Mouse (Mus musculus) neural tube, embryonic 11.5 days (tissue): ENCODE data around the gene Bard1. TPM values are rescaled to one million over a fixed set of nuclear protein-coding genes. Genes with fewer than 3 reads are reported as not detected.

Source experiments
- ATAC-seq: fragments of 200-750 bp; cut with Nextera tagmentation; 2 replicates; pipeline ENCODE4 v1.8.0; 2017; ENCODE audit warnings: moderate number of reproducible peaks, mild to moderate bottlenecking, moderate TSS enrichment, moderate library complexity; ENCODE audit not compliant: insufficient read depth, low FRiP score, low TSS enrichment
- DNase-seq: peaks from one replicate; pipeline ENCODE4 v3.0.0-alpha.2; 2015; ENCODE audit warnings: low spot score
- H3K27ac ChIP-seq: fragments of 300-500 bp; sonication (generic); 2 replicates; pipeline ENCODE4 v1.5.1; 2014; ENCODE audit warnings: low read depth, mild to moderate bottlenecking, low read length
- H3K27me3 ChIP-seq: fragments of 300-500 bp; sonication (generic); 2 replicates; pipeline ENCODE4 v1.6.1; 2014; ENCODE audit warnings: mild to moderate bottlenecking, low read length, mixed read lengths; ENCODE audit not compliant: control insufficient read depth, insufficient read depth
- H3K36me3 ChIP-seq: fragments of 300-500 bp; sonication (generic); 2 replicates; pipeline ENCODE4 v1.6.1; 2014; ENCODE audit warnings: mild to moderate bottlenecking, low read length, moderate library complexity, mixed read lengths; ENCODE audit not compliant: control insufficient read depth, insufficient read depth
- H3K4me1 ChIP-seq: fragments of 300-500 bp; sonication (generic); 2 replicates; pipeline ENCODE4 v1.6.1; 2014; ENCODE audit warnings: low read length, mixed read lengths; ENCODE audit not compliant: control insufficient read depth, insufficient read depth
- H3K4me2 ChIP-seq: fragments of 300-500 bp; sonication (generic); 2 replicates; pipeline ENCODE4 v1.6.1; 2014; ENCODE audit warnings: low read depth, mild to moderate bottlenecking, moderate library complexity
- H3K4me3 ChIP-seq: fragments of 300-500 bp; sonication (generic); 2 replicates; pipeline ENCODE4 v1.5.1; 2014; ENCODE audit warnings: low read depth, low read length
- H3K9ac ChIP-seq: fragments of 300-500 bp; sonication (generic); 2 replicates; pipeline ENCODE4 v1.6.1; 2014; ENCODE audit warnings: mild to moderate bottlenecking, low read length
- H3K9me3 ChIP-seq: fragments of 300-500 bp; sonication (generic); 2 replicates; pipeline ENCODE4 v1.6.1; 2016; ENCODE audit warnings: low read length; ENCODE audit not compliant: control insufficient read depth
- WGBS: fragments of 180-500 bp; shearing (Covaris S2); extraction: QIAGEN DNeasy Blood & Tissue Kit; methylation state at CpG from one replicate; pipeline ENCODE4 v1.1.7; 2014; 5-methylcytosine and 5-hydroxymethylcytosine counted together
- polyA plus RNA-seq: library from polyadenylated mRNA; unstranded; fragments of >200 nt; fragmentation: Nextera tagmentation; extraction: Ambion mirVana; gene quantifications from 2 replicates; pipeline ENCODE4 v1.2.1, GENCODE M21; 2014

The Bard1 gene
- polyA plus RNA-seq, 1 experiment from 2014 or later: 2.1 TPM

DNA sequence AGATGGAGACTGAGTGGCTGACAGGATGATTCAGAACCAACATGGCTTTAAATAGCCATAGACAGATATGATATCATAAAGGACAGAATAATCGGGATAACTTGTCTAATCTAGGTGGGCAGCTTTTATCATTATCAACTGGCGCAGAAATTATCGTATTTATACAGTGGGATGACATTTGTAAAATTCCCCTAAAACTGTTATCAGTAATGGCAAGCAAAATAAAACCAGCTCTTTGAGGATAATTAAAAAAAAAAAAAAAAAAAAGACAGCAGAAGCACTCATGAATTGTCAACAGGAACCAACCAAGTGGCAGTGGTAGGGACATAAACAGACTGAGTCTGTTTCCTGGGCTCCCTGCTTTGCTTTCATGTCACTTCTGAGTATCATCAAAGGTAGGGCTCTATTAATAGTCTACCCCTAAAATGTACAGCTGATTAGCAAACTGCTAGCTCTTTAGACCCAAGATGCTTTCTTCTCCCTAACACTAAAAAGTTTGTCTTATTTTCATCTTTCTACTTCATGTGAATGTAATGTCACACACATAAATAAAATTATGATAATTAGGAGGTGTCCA, 34.1 kb downstream of the Bard1 start:
- WGBS: 96% methylated on average over 3 of the region's 3 CpGs
- Histone ChIP-seq H3K27ac (no peak overlapping the region), H3K9ac (no peak overlapping the region), H3K36me3 (no peaks in the 10 kb centered on the region), H3K27me3 (no peaks in the 10 kb centered on the region), H3K4me2 (no peak overlapping the region), H3K9me3 (no peaks in the 10 kb centered on the region), H3K4me1 (no peaks in the 10 kb centered on the region), H3K4me3 (no peak overlapping the region)
- DNase-seq (no peak), ATAC-seq (no peak)

DNA sequence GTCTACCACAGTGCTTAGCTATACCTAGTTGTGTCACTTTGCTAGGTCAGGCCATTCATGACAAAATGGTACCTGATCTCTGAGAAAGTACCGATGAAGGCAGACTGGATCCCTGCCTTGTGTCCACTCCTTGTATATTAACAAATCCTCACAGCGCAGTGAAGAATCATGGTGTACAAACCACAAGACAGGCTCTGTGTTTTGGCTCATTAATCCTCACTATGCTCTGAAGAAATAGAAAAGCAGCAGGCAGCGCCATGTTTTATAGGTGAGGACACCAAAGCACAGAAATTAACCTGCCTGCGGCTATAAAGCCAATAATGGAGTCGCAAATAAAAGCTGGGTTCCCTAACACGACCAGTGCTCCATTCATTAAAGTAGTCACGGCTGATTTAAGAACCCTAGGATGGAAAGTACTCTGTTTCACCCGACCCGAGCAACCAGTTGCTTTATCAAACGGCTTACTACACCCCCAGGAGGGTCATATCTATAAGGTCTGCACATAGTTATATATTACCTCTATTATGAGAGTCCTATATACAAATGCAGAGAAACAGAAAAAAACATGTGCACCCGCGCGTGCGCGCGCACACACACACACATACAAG, 39.0 kb downstream of the Bard1 start:
- no peaks in the 10 kb centered on the region for H3K9me3 ChIP-seq
- no peaks in the 10 kb centered on the region for H3K27me3 ChIP-seq
- no peak overlapping the region for H3K9ac ChIP-seq
- no peak for DNase-seq
- peak; percentile 68; the same call in 1 of the 2 replicates for ATAC-seq
- 81% methylated on average over 16 of the region's 16 CpGs for WGBS
- no peaks in the 10 kb centered on the region for H3K4me1 ChIP-seq
- H3K4me3 ChIP-seq: no peak overlapping the region
- no peak overlapping the region for H3K27ac ChIP-seq
- no peak overlapping the region for H3K4me2 ChIP-seq
- H3K36me3 ChIP-seq: no peaks in the 10 kb centered on the region

DNA sequence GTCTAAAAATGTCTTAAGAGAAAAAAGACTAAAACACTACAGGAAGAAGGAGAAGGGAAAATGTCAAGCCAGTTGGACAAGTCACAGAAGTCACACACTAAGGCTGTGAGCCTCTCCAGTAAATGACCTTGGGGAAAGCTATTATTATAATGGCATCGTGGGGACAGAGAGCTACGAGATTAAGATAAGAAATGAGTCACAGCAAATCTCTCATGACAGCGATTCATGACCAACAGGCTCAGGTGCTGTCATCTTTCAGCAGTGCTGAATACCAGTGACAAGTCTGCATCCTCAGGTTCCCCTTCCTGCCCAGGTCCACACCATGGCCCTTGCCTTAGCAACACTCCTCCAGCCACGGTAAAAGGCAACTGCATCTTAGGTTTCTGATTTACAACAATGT, 46.8 kb downstream of the Bard1 start:
- WGBS: 87% methylated on average over 4 of the region's 4 CpGs
- H3K9me3 ChIP-seq: no peaks in the 10 kb centered on the region
- H3K27me3 ChIP-seq: no peaks in the 10 kb centered on the region
- H3K4me3 ChIP-seq: no peak overlapping the region
- no peak for DNase-seq
- ATAC-seq: no peak
- H3K36me3 ChIP-seq: no peaks in the 10 kb centered on the region
- no peak overlapping the region for H3K9ac ChIP-seq
- H3K27ac ChIP-seq: no peak overlapping the region
- H3K4me1 ChIP-seq: no peaks in the 10 kb centered on the region
- H3K4me2 ChIP-seq: no peak overlapping the region

DNA sequence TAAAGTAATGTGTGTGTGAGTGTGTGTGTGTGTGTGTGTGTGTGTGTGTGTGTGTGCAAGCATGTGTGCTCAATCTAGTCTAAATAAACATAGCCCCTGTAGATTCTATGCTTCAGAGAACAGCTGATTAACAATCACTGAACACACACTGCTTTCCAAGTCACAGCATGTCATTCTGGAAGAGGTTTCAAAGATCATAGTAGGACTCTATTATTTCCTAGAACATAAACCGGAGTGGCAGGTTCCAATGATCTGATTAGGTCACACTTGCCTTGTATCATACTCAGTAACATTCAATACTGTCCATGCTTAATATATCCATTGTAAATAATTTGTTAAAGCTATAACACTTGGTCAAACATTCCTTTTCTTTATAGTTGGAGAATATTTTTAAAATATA, 47.5 kb downstream of the Bard1 start:
- no peaks in the 10 kb centered on the region for H3K9me3 ChIP-seq
- ATAC-seq: no peak
- H3K4me3 ChIP-seq: no peak overlapping the region
- H3K4me1 ChIP-seq: no peaks in the 10 kb centered on the region
- H3K27ac ChIP-seq: no peak overlapping the region
- no peak overlapping the region for H3K4me2 ChIP-seq
- DNase-seq: no peak
- 93% methylated on average over 1 of the region's 1 CpGs for WGBS
- H3K36me3 ChIP-seq: no peaks in the 10 kb centered on the region
- H3K27me3 ChIP-seq: no peaks in the 10 kb centered on the region
- H3K9ac ChIP-seq: no peak overlapping the region

DNA sequence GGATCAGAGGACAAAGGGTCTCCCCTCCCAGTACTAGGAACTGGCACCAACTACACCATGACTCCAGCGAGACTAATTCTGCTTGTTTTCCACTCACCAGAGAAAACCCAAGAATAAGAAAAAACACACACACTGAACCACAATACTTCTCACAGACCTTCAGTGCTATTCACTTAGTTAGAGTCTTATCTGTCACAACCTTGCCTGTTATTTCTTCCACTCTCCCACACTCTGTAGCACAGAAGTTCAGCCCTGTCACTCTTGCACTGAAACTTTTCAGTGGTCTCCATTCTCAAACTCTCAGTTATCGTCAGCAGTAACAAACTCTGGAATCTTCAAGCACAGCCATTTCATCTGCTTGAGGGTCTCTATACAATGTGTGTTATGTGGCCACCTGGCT, 50.2 kb downstream of the Bard1 start:
- Histone ChIP-seq H3K4me2 (no peak overlapping the region), H3K9ac (no peak overlapping the region), H3K36me3 (no peaks in the 10 kb centered on the region), H3K4me3 (no peak overlapping the region), H3K4me1 (no peaks in the 10 kb centered on the region), H3K27me3 (no peaks in the 10 kb centered on the region), H3K9me3 (no peaks in the 10 kb centered on the region), H3K27ac (no peak overlapping the region)
- 91% methylated on average over 2 of the region's 2 CpGs for WGBS
- DNase-seq (no peak), ATAC-seq (no peak)

DNA sequence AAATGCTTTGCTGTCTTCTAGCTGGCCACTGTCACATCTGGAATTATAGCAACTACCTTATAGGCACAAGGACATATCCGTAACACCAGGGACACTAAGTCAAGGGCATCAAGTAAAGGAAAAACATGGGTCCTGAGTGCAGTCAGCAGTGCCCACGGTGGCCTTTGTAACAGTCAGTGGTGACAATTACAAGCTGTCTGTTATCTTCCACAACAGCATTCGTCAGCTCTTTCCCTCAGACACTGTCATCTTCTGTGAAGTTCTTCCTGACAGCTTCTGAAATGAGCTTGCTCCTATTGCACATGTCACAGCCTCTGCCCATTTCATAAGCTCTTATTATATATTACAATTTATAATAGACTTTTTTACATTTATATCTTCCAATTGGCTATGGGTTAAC, 50.7 kb downstream of the Bard1 start:
- no peak for ATAC-seq
- no peak for DNase-seq
- 92% methylated on average over 3 of the region's 3 CpGs for WGBS
- Histone ChIP-seq H3K4me2 (no peak overlapping the region), H3K4me3 (no peak overlapping the region), H3K9ac (no peak overlapping the region), H3K27ac (no peak overlapping the region), H3K4me1 (no peaks in the 10 kb centered on the region), H3K9me3 (no peaks in the 10 kb centered on the region), H3K36me3 (no peaks in the 10 kb centered on the region), H3K27me3 (no peaks in the 10 kb centered on the region)

DNA sequence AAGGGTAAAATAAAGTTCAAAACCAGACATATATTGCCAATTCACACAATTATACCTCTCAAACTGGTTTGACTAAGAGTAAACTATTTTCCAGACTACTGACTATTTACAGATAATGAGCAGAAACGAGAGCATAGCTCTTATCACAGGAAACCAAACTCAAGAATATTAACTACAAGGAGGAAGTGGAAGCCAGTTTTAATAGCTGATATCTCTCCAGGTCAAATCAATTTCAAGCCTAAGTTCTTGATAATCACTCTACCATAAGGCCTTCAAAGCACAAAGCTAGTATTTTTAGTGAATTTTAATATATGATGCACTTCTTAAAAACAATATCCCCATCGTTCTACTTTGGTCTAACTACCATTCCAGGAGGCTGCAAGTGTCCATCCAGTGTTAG, 57.8 kb downstream of the Bard1 start:
- no peak overlapping the region for H3K4me3 ChIP-seq
- H3K36me3 ChIP-seq: no peaks in the 10 kb centered on the region
- no peaks in the 10 kb centered on the region for H3K4me1 ChIP-seq
- no peak overlapping the region for H3K27ac ChIP-seq
- 90% methylated on average over 2 of the region's 2 CpGs for WGBS
- H3K27me3 ChIP-seq: no peaks in the 10 kb centered on the region
- no peak overlapping the region for H3K4me2 ChIP-seq
- H3K9me3 ChIP-seq: no peaks in the 10 kb centered on the region
- no peak overlapping the region for H3K9ac ChIP-seq
- DNase-seq: no peak
- ATAC-seq: no peak

DNA sequence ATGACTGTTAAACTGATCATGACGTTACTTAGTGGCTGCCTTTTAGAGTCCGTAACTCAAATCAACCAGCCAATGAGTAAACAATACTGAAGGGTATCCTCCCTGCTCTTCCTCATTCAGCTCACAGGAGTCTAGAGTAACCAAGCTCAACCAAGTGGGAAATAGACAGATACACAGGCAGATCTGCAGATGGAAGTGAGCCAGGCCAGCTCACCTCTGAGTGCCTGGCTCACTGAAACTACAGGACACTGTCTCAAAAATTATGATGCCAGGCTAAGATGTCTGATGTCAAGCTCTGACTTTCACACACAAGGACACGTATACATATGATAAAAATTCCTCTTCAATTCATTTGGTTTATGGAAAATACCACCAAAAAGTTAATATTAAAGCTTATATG, 59.0 kb downstream of the Bard1 start:
- H3K36me3 ChIP-seq: no peaks in the 10 kb centered on the region
- 92% methylated on average over 3 of the region's 3 CpGs for WGBS

DNA sequence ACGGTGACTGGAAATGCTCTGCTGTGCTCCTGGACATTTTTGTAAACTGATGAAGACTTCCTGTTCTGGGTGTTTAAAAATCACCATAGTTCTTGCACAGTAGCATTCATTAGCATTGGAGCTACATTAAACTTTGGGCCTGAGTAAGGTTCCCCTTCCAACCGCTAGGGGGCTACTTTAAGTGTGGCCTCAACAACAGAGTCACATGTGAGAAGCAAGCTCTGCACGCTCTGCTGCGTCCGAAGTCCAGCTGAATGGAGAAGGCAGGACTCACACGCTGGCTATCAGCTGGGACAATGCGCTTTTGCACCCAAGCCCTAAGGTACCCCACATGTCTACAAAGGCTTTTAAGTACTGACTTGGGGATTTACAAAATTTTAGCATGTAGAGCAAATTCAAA, 65.9 kb downstream of the Bard1 start:
- Histone ChIP-seq H3K9me3 (no peaks in the 10 kb centered on the region), H3K4me2 (no peak overlapping the region), H3K9ac (no peak overlapping the region), H3K27me3 (no peaks in the 10 kb centered on the region), H3K27ac (no peak overlapping the region), H3K4me3 (no peak overlapping the region), H3K36me3 (no peaks in the 10 kb centered on the region), H3K4me1 (no peaks in the 10 kb centered on the region)
- peak; percentile 60; the same call in 1 of the 2 replicates for ATAC-seq
- WGBS: 58% methylated on average over 7 of the region's 7 CpGs
- peak; percentile 38 for DNase-seq

More for the DNA sequence above, 59.0 kb downstream of the Bard1 start:
- DNase-seq (no peak), ATAC-seq (no peak)
- Histone ChIP-seq H3K4me3 (no peak overlapping the region), H3K9me3 (no peaks in the 10 kb centered on the region), H3K9ac (no peak overlapping the region), H3K27ac (no peak overlapping the region), H3K27me3 (no peaks in the 10 kb centered on the region), H3K4me1 (no peaks in the 10 kb centered on the region), H3K4me2 (no peak overlapping the region)
